Mouse (Mus musculus): ENCODE measurements around the gene Gna15.

Gene Gna15

DNA sequence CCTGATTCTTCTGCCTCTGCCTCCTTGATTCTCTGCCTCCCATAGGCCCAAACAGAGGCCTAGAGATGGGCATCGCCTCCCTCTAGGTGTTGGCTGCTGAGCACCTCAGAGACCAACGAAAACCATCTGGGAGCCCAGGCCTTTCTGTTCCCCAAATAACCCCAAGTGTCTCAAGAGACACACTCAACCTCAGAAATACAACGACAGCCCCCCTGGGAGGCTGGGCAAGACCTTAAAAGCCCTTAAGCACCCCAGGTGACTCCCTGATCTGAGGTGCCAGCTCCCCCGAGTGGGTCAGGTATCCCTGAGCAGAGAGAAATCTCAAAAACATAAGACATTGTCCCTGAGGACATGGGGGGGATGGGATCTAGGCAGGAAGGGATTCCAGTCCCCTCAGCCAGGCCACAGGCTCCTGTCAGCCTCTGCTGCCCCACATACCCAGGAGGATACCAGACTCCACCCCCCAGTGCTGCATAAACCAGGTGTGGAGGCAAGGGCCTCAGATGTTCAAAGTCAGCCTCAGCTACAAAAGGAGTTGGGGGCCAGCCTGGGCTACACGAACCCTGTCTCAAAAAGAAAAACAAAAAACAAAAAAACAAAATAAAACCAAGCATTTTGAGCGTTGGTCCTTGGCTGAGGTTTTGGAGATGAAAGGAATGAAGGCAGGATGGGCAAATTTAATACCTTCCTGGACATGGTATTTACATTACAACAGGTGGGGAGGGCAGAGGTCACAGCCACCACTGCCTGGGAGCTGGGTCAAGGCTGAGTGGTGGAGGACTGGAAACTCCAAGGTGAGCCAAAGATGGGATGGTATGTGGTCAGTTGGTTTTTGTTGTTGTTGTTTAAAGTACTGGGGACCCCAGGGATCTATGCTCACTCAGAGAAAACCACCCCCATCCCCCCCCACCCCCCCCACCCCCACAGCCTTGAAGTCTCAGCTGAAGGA lies 30.1 kb upstream of the Gna15 start:
- in situ Hi-C loops (cut with MboI) = no loop called here

DNA sequence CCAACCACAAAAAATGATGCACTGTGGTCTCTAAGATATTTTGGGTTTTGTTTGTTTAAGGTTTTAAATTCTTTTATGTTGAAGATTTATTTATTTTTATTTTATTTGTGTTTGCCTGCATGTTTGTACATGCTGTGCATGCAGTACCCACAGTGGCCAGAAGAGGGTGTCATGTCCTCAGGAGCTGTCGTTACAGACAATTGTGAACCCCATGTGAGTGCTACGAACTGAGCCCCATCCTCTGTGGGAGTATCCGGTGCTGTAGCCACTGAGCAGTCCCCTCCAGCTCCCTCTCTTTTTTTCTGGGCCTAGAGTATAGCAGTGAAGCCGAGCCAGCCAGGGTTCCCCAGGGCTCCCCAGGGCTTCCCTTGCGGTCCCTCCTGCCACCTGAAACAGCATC lies 29.2 kb upstream of the Gna15 start:
- in situ Hi-C loops (cut with MboI) = no loop called here

DNA sequence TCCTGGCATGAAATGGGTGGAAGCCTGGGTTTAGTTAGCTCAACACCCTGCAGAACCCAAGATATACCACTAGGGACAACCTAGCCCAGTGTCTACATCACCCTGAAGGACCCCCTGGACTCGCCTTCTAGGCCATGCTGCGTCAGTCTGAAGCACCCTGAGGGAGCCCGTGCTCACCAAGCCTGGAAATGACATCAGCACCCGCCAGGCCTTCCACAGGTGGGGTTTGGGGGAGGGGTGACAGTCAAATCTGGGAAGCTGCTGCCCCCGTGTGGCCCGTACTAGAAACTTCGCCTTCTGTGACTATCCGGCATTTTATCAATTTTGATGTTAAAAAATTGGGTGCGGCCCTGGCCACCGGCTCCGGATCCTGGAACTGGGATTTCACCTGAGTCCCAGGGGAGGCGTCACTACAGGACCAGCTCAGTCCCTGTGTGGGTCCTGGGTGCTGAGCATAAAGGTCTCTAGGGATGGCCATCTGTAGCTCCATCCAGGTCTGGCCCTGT lies 27.6 kb upstream of the Gna15 start:
- in situ Hi-C loops (cut with MboI) = no loop called here

DNA sequence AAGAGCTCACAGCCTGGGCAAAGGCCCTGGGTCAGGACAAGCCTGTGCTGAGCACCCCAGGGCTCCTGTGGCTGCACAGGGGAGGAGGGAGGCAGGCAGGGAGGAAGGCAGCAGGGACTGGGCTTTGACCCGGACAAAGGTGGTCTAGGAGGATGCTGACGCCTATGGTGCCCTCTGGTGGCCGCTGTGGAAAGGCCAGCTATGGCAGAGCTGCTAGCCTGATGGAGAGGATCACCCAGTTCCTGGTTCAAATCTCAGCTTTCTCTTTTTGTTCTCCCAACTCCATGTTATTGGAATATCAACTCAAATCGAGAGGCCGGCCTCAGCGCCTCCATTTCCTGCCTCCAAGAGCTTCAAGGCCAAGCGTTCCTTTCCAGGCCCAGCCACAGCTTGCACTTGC lies 26.2 kb upstream of the Gna15 start:
- in situ Hi-C loops (cut with MboI) = no loop called here

DNA sequence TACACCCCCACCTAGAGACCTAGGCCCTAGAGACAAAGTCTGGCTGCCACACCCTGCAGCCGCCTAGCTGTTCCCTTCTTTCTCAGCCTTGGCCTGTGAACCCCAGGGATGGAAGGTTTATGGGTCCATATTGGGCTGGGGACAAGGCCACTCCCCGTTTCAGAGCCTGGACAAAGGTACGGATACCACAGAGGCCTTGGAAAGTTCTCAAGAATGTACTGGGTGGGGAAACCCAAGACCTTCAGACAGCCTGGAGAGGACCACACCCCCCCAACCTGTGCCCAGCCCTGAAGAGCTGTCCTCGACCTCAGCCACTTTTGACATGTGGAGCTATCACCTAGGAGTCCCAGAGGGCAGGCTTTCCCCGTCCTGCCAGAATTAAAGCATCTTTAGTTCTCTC lies 24.9 kb upstream of the Gna15 start:
- in situ Hi-C loops (cut with MboI) = no loop called here

DNA sequence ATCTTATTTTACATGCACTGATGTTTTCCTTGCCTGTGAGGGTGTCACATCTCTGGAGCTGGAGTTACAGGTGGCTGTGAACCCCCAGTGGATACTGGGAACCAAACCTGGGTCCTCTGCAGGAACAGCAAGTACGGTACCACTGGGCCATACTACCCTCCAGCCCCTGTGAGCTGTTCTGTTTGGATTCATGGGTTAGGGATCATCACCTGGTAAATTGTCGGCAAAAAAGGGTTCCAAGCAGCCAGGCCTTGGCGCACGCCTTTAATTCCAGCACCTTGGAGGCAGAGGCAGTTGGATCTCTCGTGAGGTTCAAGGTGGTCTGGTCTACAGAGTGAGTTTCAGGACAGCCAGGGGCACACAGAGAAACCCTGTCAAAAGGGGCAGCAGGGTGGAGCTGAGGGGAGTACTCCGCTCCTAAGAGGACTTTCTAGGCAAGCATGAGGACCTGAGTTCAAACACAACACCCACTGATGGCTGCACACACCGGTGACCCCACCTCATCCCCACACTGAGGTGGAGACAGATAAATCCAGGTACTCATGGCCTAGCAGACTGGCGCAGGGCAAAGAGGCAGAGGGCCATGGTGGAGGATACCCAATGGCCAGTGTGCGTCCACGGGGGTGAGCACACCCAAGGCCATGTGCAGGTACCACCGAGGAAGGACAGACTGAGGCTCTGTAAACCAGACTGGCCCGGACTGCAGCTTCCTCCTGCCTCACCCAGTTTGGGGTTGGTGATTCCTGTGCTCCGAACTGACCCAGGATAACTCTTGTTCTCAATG lies 23.0 kb upstream of the Gna15 start:
- in situ Hi-C loops (cut with MboI) = no loop called here

DNA sequence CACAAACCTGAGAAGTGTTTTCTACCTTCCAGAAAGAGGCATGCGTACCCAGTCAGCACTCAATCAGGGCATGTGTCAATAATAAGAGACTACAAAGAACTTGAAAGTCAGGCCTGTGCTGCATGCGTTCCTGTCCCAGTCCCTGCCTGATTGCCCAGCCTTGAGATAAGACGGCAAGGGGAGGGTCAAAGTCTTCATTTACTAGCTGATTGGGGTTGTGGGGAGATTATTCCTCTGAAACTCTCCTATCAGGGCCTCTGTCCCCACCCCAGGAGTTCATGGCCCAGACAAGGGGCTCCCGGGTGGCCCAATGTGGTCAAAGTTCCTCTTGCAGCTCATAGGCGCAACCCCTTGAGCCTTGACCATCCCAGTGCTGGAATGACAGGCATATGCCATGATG lies 22.3 kb upstream of the Gna15 start:
- in situ Hi-C loops (cut with MboI) = no loop called here

DNA sequence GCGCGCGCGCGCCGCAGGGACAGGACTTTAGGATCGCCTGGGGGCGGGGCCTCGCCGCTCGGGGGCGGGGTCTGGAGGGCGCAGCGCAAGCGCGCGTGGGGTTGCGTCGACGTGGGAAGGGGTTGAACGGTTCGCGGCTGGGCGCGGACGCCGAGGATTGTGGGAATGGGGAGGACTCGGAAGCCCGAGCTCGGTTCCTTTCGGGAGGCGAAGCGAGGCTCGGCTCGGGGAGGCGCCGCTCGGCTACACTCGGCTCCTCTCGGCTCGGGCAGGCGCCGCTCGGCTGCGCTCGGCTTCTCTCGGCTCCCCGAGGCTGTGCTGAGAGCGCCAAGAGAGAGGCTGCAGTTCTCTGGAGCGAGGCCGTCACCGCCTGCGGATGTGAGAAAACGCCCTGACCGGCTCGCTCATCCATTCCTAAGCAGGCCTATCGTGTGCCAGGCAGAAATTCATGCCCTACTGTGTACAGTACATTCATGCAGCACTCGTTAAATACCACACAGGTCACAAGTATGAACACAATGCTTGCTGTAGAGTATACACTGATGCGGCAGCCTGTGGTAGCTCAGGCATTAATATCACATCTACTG lies 21.2 kb upstream of the Gna15 start, which contains the start of gene Gna11:
Gene Gna11 (minus strand): TSS at position 30 of the 587 bp plus-strand sequence.
- in situ Hi-C loops (cut with MboI) = no loop called here

DNA sequence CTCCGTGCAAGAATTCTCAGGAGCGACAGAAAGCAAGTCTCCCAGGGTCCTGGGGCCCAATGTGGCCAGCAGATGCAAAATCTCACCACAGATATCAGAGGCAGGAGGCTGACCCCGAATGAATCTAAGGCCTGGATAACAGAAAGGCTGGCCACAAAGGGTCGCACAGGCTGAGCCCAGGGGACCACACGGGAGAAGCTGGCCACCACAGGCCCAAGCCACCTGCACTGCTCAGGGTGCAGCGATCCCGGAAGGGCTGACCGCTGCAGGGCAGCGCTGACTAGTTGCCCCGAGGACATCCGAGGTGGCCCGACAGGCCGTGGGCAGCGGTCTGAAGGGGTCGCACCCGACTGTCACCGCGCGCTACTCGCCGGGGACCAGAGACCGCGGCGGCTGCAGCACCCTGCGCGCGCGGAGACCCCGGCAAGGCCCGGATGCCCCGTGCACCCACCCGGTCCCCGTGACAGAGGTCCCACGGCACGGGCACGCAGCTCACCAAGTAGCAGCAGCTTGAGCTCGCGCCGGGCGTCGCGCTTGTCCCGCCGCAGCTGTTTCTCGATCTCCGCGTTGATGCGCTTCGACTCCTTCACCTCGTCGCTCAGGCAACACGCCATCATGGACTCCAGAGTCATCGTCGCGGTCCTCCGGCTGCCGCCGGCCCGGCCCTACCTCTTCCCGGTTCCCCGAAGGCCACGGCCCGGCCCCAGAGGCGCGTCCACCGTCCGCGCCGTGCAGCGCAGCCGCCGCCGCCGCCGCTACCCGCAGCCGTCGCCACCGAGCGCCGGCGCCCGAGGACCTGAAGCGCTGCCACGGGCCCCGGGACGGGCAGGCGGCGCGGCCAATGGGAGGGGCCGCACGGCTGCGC lies 20.5 kb upstream of the Gna15 start:
- in situ Hi-C loops (cut with MboI) = no loop called here

DNA sequence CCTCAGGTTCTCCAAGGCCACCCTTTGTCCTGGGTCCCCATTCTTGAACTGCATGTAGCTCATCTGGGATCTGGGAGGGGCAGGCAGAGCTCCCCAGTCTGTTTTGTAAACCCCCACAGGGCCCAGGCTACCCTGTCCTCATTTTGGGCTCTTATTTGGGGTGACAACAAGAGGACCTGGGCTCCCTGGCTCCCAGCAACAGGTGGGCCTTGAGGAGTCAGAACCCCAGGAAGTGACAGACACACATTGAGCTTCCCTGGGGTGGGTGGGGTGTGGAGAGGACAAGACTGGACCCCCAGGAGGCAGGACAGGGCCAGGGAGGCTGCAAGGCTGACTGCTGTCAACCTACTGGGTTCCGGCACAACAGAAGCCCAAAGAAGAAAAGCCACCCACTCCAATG lies 19.6 kb upstream of the Gna15 start:
- in situ Hi-C loops (cut with MboI) = no loop called here

DNA sequence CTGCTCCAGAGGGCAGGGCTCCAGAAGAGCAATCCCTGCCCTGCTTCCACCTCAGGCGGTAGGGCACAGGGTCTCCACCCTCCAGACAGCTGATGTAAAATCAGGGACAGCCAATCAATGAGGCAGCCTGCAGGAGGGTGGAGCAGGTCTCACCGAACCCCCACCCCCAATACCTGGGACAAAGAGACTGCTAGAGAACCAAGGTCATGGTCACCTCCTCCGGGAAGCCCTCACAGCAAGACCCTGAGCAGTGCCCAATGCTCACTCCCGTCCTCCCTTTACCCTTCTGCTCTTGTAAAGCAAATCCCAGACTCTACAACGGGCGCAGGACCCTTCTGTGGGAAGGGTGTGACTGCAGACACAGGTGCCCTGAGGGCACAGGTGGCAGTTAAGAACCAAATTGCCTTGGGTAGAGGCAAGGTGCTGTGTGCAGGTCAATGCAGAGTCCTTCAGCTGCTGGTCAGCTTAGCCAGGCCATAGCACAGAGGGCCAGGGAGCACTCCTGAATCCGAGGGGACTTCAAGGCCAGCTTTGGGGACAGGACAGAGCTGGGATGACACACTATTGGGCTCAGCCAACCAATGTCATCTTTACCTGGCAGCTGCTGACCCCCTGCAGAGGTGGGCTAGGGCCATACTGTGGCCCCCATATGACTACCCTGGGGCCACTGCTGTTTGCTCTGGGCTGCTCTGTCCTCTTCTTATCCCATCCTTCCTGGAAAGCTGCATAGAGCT lies 18.9 kb upstream of the Gna15 start:
- in situ Hi-C loops (cut with MboI) = no loop called here

DNA sequence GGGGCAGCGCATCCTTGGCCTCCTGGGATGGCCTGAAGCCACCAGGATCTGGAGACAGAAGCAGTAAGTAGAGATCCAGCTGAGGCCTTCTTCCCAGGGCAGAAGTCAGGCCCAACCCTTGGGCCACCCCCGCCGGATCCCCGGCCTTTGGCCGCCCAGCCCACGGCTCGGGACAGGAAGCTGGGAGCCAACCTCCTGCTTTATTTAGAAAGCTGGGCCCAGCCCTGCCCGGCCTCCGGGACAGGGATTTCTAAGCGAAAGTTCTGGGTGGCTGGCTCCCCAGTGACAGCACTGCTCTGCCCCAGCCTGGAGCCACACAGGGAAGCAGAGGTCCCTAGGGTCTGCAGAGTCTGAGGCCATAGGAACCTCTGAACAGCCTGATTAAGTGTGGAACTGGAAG lies 17.8 kb upstream of the Gna15 start:
- in situ Hi-C loops (cut with MboI) = no loop called here

DNA sequence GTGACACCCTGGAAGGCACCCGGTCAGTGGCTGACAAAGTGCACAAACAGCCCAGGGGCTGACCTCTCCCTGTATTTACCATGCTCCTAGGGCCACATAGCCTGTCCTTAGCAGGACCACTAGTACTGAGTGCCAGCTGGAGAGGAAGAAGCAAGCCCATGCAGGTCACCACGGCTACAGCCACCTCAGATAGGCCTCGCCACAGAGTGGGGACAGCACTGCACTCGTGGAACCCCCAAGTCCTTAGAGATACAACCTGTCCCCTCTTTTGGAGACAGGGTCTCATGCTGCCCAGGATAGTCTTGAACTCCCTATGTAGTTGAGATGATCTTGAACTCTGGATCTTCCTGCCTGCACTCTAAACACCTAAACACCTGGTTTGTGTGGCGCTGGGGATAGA lies 17.3 kb upstream of the Gna15 start:
- in situ Hi-C loops (cut with MboI) = no loop called here

DNA sequence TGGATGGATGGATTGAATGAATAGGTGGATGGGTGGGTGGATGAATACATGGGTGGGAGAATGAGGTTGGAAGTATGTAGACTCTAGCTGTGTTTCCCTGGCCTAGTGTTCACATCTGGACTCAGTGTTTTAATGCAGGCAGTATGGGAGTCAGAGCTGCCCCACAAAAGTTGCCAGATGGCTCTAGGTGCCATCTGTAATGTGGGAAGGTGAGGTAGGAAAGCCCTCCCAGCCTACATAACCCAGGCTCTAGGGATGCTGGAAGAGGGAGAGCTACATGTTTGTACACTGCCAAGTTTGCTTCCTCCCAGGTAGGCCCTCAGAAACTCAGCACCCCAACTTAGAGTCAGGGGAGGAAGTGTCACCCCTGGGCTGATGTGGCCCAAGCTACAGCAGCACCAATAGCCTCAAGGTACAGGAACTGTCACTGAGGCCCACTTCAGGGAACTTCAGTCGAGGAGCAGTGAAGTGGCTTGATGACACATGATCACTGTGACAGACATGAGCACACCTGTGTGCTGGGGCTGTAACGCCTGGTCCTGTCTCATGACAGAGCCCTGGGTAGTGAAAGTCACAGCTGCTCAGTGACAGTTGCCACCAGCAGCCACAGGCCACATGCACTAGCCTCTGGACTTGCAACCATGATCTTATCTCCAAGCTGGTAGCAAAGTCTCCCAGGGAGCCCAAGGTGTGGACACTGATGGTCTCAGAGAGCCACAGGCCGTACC lies 14.5 kb upstream of the Gna15 start:
- in situ Hi-C loops (cut with MboI) = no loop called here

DNA sequence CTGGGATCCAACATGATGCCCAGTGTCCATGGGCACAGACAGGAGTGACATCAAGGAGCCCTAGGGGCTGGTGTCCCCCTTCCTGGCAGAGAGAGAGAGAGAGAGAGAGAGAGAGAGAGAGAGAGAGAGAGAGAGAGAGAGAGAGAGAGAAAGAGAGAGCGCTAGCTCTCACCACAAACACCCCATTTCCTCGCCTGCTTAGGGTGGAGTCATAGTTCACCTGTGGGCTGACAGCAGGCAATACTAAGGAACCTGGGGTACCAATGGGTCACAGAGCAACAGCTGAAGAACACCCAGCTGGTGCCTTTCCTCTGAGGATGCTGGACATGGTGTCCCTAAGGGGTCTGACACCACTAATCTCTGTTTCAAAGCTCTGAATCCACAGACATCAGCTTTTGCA lies 13.4 kb upstream of the Gna15 start:
- in situ Hi-C loops (cut with MboI) = no loop called here

DNA sequence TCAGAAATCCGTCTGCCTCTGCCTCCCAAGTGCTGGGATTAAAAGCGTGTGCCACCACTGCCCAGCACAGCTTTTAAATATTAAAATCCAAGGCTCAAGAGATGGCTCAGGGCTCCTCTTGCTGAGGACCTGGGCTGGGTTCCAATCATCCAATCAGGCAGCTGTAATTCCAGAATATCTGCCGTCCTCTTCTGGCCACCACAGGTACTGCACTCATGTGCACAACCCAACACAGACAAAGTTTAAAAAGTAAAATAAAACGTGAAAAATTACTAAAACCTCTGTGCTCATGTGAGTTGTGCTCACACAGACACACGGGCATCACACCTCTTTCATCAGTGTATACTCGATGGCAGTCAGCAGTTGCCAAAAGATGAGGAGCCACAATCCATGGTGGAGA lies 12.7 kb upstream of the Gna15 start:
- in situ Hi-C loops (cut with MboI) = no loop called here

DNA sequence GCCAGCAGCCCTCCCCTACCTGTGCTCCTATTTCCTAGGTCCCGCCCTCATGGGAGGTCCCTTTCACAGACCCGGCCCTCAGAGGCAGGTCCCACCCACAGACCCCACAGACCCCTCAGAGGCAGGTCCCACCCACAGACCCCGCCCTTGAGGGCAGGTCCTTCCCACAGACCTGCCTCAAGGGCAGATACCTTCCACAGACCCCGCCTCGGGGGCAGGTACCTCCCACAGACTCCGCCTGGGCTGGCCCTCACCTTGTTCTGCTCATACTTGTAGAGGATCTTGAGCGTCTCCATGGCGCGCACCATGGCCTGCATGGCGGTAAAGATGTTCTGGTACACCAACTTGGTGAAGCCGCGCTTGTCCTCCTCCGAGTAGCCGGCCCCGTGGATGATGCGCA lies 10.8 kb upstream of the Gna15 start:
- in situ Hi-C loops (cut with MboI) = loop anchor here (5.0 kb wide), 1 partner anchor 38 kb away; the partner anchor contains the start of gene Ncln

DNA sequence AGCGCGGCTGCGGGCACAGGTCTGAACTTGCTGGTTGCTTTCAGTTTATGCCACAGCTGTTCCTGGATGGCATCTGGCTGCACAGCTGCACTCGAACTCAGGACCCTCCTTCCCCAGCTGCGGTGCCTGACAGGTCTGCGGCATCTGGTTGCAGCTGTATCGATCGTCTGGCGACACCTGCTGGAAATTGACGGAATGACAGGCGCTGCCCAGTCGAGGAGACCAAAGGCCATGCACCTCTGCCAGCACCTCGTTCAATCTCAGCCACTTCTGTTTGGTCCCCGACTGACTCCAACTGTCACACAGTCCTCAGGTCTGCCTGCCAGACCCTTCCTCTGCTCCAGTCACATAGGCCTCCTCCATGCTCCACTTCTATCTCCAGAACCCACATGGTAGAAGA lies 2.8 kb upstream of the Gna15 start:
- in situ Hi-C loops (cut with MboI) = no loop called here

DNA sequence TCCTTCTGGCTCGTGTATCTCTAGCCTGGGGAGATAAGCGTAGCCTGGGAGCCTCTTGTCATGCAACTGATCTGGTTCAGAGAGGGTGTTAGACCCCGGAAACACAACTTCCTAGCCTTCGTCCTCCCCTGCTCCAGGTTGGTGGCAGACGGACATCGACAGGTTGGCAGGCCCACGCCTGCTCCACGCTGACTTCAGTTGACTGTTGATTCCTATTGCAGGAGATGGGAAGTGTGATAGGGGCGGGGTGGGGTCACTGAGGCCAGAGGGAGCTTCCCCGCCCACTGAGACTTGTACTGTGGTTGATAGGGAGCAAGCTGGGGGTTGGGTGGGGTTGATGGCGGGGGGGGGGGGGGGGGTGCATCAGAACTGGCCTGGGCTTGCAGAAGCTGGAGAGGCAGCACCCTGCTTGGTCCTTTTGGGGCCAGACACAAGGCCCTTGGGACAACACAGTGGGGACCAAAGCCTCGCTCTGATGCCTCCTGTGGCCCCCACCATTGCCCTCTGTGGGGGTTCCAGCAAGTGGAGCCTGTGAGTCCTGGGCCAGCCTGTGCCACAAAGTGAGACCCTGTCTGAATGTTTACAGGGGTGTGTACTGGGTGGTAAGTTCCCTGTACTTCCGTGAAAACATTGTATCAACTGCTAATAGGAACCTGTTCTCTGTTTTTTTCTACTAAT lies 1.1 kb upstream of the Gna15 start:
- in situ Hi-C loops (cut with MboI) = no loop called here
